Mouse (Mus musculus) hindbrain, embryonic 15.5 days (tissue): ENCODE data around the gene Adamtsl4. TPM values are rescaled to one million over a fixed set of nuclear protein-coding genes. Genes with fewer than 3 reads are reported as not detected.
A peak's percentile ranks its signal among the peaks of the same experiment; 100 is the strongest.

Experiments
- ATAC-seq: fragments of 200-750 bp; cut with Nextera tagmentation; 2 replicates; pipeline ENCODE4 v1.8.0; 2017; ENCODE audit warnings: low read depth, moderate number of reproducible peaks, moderate TSS enrichment; ENCODE audit not compliant: low FRiP score
- H3K27ac ChIP-seq: fragments of 300-500 bp; sonication (generic); replicated peaks from 2 replicates; pipeline ENCODE4 v1.5.1; 2015; ENCODE audit warnings: mild to moderate bottlenecking, inconsistent platforms
- H3K27me3 ChIP-seq: fragments of 300-500 bp; sonication (generic); 2 replicates; pipeline ENCODE4 v1.6.1; 2015; ENCODE audit warnings: control low read depth, inconsistent platforms
- H3K36me3 ChIP-seq: fragments of 300-500 bp; sonication (generic); 2 replicates; pipeline ENCODE4 v1.6.1; 2015; ENCODE audit warnings: control low read depth, inconsistent platforms
- H3K4me1 ChIP-seq: fragments of 300-500 bp; sonication (generic); replicated peaks from 2 replicates; pipeline ENCODE4 v1.6.1; 2015; ENCODE audit warnings: control low read depth, inconsistent platforms
- H3K4me2 ChIP-seq: fragments of 300-500 bp; sonication (generic); 2 replicates; pipeline ENCODE4 v1.6.1; 2015; ENCODE audit warnings: moderate library complexity, mild to moderate bottlenecking, inconsistent platforms
- H3K4me3 ChIP-seq: fragments of 300-500 bp; sonication (generic); 2 replicates; pipeline ENCODE4 v1.5.1; 2015; ENCODE audit warnings: mild to moderate bottlenecking, inconsistent platforms
- H3K9ac ChIP-seq: fragments of 300-500 bp; sonication (generic); 2 replicates; pipeline ENCODE4 v1.6.1; 2015; ENCODE audit warnings: inconsistent platforms
- H3K9me3 ChIP-seq: fragments of 300-500 bp; sonication (generic); 2 replicates; pipeline ENCODE4 v1.6.1; 2016; ENCODE audit warnings: control low read depth, inconsistent platforms
- WGBS: fragments of 180-500 bp; shearing (Covaris S2); methylation state at CpG from one replicate; pipeline ENCODE4 v1.1.7; 2015; 5-methylcytosine and 5-hydroxymethylcytosine counted together
- polyA plus RNA-seq: library from polyadenylated mRNA; unstranded; fragments of >200 nt; fragmentation: Nextera tagmentation; extraction: Ambion mirVana; gene quantifications from 2 replicates; pipeline ENCODE4 v1.2.1, GENCODE M21; 2015

Adamtsl4 gene
- polyA plus RNA-seq, 1 experiment from 2014 or later, result 1.2 TPM

GRCm38 (mm10) chr3:95718153-95718552 is 30.4 kb upstream of the Adamtsl4 start:
- H3K4me3 ChIP-seq, result no peak overlapping the region
- no peak for ATAC-seq
- no peaks in the 10 kb centered on the region for H3K36me3 ChIP-seq
- H3K9ac ChIP-seq, result no peak overlapping the region
- no peaks in the 10 kb centered on the region for H3K4me1 ChIP-seq
- H3K27me3 ChIP-seq, result no peaks in the 10 kb centered on the region
- 97% methylated on average over 2 of the region's 2 CpGs for WGBS
- H3K4me2 ChIP-seq, result no peak overlapping the region
- no peak overlapping the region for H3K27ac ChIP-seq
- H3K9me3 ChIP-seq, result no peaks in the 10 kb centered on the region

DNA sequence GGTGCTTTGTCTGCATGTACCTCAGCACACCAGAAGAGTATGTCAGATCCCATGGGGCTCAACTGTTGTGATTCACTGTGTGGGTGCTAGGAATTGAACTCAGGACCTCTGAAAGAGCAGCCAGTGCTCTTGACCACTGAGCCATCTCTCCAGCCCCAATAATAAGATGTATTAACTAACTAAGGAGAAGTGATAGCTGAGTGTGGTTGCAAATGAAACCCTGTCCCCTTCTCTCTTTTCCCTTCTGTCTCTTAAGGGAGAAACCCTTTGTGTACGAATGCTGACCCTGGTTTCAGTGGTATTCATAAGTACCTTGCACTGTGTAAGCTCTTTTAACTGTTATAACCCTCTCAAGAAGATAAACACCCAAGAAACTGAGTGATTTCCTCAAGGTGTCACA is 28.4 kb upstream of the Adamtsl4 start:
- WGBS, result 95% methylated on average over 1 of the region's 1 CpGs
- no peaks in the 10 kb centered on the region for H3K27me3 ChIP-seq
- no peak for ATAC-seq
- H3K4me2 ChIP-seq, result no peak overlapping the region
- H3K36me3 ChIP-seq, result no peaks in the 10 kb centered on the region
- H3K27ac ChIP-seq, result no peak overlapping the region
- H3K4me3 ChIP-seq, result no peak overlapping the region
- no peak overlapping the region for H3K9ac ChIP-seq
- no peaks in the 10 kb centered on the region for H3K4me1 ChIP-seq
- no peaks in the 10 kb centered on the region for H3K9me3 ChIP-seq

- ATAC-seq, result no peak
- H3K4me2 ChIP-seq, result no peak overlapping the region
- no peak overlapping the region for H3K4me3 ChIP-seq
- no peaks in the 10 kb centered on the region for H3K9me3 ChIP-seq
- H3K9ac ChIP-seq, result no peak overlapping the region
- no peaks in the 10 kb centered on the region for H3K4me1 ChIP-seq
- no peaks in the 10 kb centered on the region for H3K36me3 ChIP-seq
- no peaks in the 10 kb centered on the region for H3K27me3 ChIP-seq
- H3K27ac ChIP-seq, result no peak overlapping the region
These were observed 22.2 kb upstream of the Adamtsl4 start for GRCm38 (mm10) chr3:95709967-95710366.

- Histone ChIP-seq H3K9me3 (no peaks in the 10 kb centered on the region), H3K27ac (no peak overlapping the region), H3K4me2 (no peak overlapping the region), H3K4me1 (no peaks in the 10 kb centered on the region), H3K9ac (no peak overlapping the region), H3K4me3 (no peak overlapping the region), H3K27me3 (no peaks in the 10 kb centered on the region), H3K36me3 (no peaks in the 10 kb centered on the region)
- 92% methylated on average over 4 of the region's 4 CpGs for WGBS
- no peak for ATAC-seq
These were observed 21.3 kb upstream of the Adamtsl4 start for GRCm38 (mm10) chr3:95709044-95709443.

- H3K9me3 ChIP-seq, result no peaks in the 10 kb centered on the region
- H3K36me3 ChIP-seq, result no peaks in the 10 kb centered on the region
- 95% methylated on average over 7 of the region's 7 CpGs for WGBS
- H3K9ac ChIP-seq, result no peak overlapping the region
- no peak for ATAC-seq
- H3K27me3 ChIP-seq, result no peaks in the 10 kb centered on the region
- no peak overlapping the region for H3K27ac ChIP-seq
- no peaks in the 10 kb centered on the region for H3K4me1 ChIP-seq
- H3K4me2 ChIP-seq, result no peak overlapping the region
- H3K4me3 ChIP-seq, result no peak overlapping the region
These were observed 19.8 kb upstream of the Adamtsl4 start for GRCm38 (mm10) chr3:95707497-95707896.

- Histone ChIP-seq H3K4me1 (peaks cover 7% of the 10 kb centered on the region), H3K9ac (no peak overlapping the region), H3K4me3 (no peak overlapping the region), H3K4me2 (no peak overlapping the region), H3K9me3 (no peaks in the 10 kb centered on the region), H3K36me3 (no peaks in the 10 kb centered on the region), H3K27me3 (no peaks in the 10 kb centered on the region), H3K27ac (no peak overlapping the region)
- 84% methylated on average over 4 of the region's 4 CpGs for WGBS
- no peak for ATAC-seq
These were observed 18.6 kb upstream of the Adamtsl4 start for GRCm38 (mm10) chr3:95706273-95706672.

DNA sequence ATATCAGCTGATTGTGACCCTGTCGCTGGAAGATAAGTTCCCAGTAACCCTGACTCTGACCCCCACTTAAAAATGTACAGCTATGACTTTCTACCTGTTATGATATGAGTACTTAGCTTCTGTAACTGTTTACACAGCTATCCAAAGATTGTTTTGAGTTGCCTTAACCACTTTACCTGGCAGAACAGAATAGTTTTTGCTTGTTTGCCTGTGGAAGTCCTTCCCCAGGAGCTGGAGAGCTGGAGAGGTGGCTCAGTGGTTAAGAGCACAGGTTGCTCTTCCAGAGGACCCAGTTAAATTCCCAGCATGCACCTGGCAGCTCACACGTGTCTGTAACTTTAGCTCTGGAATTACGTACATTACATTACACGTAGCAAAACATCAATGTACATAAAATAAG is 16.9 kb upstream of the Adamtsl4 start:
- no peaks in the 10 kb centered on the region for H3K36me3 ChIP-seq
- no peak overlapping the region for H3K4me3 ChIP-seq
- peaks cover 14% of the 10 kb centered on the region for H3K4me1 ChIP-seq
- H3K27me3 ChIP-seq, result no peaks in the 10 kb centered on the region
- no peak overlapping the region for H3K4me2 ChIP-seq
- WGBS, result 92% methylated on average over 4 of the region's 4 CpGs
- no peak overlapping the region for H3K9ac ChIP-seq
- H3K9me3 ChIP-seq, result no peaks in the 10 kb centered on the region
- no peak for ATAC-seq
- H3K27ac ChIP-seq, result no peak overlapping the region

GRCm38 (mm10) chr3:95703276-95703675 is 15.6 kb upstream of the Adamtsl4 start:
- WGBS, result 95% methylated on average over 3 of the region's 3 CpGs
- Histone ChIP-seq H3K4me2 (no peak overlapping the region), H3K4me1 (peaks cover 14% of the 10 kb centered on the region), H3K4me3 (no peak overlapping the region), H3K27me3 (no peaks in the 10 kb centered on the region), H3K27ac (no peak overlapping the region), H3K9me3 (no peaks in the 10 kb centered on the region), H3K9ac (no peak overlapping the region), H3K36me3 (no peaks in the 10 kb centered on the region)
- ATAC-seq, result no peak

GRCm38 (mm10) chr3:95701877-95702540 is 14.3 kb upstream of the Adamtsl4 start:
- H3K36me3 ChIP-seq, result no peaks in the 10 kb centered on the region
- ATAC-seq, result peak; percentile 86
- H3K4me1 ChIP-seq, result peaks cover 14% of the 10 kb centered on the region
- H3K4me2 ChIP-seq, result peak overlapping the region; percentile 49
- H3K9me3 ChIP-seq, result no peaks in the 10 kb centered on the region
- 0 out of 2 replicates have a peak overlapping the region, but pooled peaks have one; percentile 1 for H3K9ac ChIP-seq
- no peak overlapping the region for H3K27ac ChIP-seq
- H3K4me3 ChIP-seq, result peak overlapping the region; percentile 14; the same call in 1 of the 2 replicates
- no peaks in the 10 kb centered on the region for H3K27me3 ChIP-seq
- 2% methylated on average over 24 of the region's 24 CpGs for WGBS

GRCm38 (mm10) chr3:95701085-95701484 is 13.4 kb upstream of the Adamtsl4 start:
- no peak for ATAC-seq
- H3K36me3 ChIP-seq, result no peaks in the 10 kb centered on the region
- no peak overlapping the region for H3K9ac ChIP-seq
- no peaks in the 10 kb centered on the region for H3K27me3 ChIP-seq
- no peak overlapping the region for H3K4me2 ChIP-seq
- no peak overlapping the region for H3K4me3 ChIP-seq
- H3K4me1 ChIP-seq, result peaks cover 21% of the 10 kb centered on the region
- H3K9me3 ChIP-seq, result no peaks in the 10 kb centered on the region
- 72% methylated on average over 2 of the region's 2 CpGs for WGBS
- no peak overlapping the region for H3K27ac ChIP-seq

DNA sequence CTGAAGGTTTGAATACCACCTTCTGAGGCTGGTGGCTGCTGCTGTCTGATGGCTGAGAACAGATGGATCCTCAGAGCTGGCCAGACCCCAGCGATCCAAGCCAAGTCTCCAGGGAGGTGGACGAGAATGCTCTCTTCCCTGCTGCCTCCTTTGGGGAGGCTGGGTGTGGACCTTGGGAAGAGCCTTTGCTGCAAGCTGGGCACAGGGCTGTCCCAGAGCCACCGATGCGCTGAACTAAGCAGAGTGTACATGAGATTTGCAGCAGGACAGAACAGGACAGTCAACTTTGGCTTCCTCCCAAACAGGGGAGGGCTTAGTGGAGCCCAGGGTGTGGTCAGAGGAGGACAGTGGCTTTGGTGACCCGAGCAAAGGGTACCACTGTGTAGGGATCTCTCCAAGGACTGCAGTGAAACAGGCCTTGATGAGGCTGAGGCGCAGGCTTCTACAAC is 12.5 kb upstream of the Adamtsl4 start:
- Histone ChIP-seq H3K4me1 (peaks cover 26% of the 10 kb centered on the region), H3K9me3 (no peaks in the 10 kb centered on the region), H3K4me3 (no peak overlapping the region), H3K27me3 (no peaks in the 10 kb centered on the region), H3K4me2 (no peak overlapping the region), H3K36me3 (no peaks in the 10 kb centered on the region), H3K9ac (no peak overlapping the region), H3K27ac (no peak overlapping the region)
- 49% methylated on average over 6 of the region's 6 CpGs for WGBS
- peak; percentile 43; the same call in 1 of the 2 replicates for ATAC-seq

- Histone ChIP-seq H3K4me1 (peaks cover 26% of the 10 kb centered on the region), H3K9ac (no peak overlapping the region), H3K9me3 (no peaks in the 10 kb centered on the region), H3K36me3 (no peaks in the 10 kb centered on the region), H3K27ac (no peak overlapping the region), H3K4me2 (no peak overlapping the region), H3K27me3 (no peaks in the 10 kb centered on the region), H3K4me3 (no peak overlapping the region)
- WGBS, result 92% methylated on average over 4 of the region's 4 CpGs
- no peak for ATAC-seq
These were observed 10.6 kb upstream of the Adamtsl4 start for GRCm38 (mm10) chr3:95698286-95698685.

DNA sequence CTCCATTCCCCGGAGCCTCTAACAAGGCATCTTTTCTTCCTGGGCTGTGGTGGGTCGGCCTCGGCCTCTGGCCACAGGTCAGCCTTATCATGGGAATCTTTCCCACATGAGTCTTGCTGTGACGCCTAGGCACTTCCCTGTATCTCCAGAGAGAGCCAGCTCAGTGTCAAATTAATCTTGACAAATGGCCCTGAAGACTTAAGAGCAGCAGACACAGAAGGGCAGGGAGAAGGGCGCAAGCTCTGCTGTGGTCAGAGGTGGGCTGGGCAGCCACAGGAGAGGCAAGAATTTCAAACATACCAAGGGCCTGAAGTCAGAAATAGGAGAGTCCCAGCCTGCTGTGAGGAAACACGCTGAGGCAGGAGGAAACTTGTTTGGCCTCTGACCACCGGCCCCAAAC is 8.6 kb upstream of the Adamtsl4 start:
- Histone ChIP-seq H3K4me2 (no peak overlapping the region), H3K4me1 (peaks cover 19% of the 10 kb centered on the region), H3K9me3 (no peaks in the 10 kb centered on the region), H3K4me3 (no peak overlapping the region), H3K36me3 (no peaks in the 10 kb centered on the region), H3K9ac (no peak overlapping the region), H3K27me3 (no peaks in the 10 kb centered on the region), H3K27ac (no peak overlapping the region)
- ATAC-seq, result no peak
- 22% methylated on average over 7 of the region's 7 CpGs for WGBS
